Mouse (Mus musculus): ENCODE data around the gene Dsn1.

- TF ChIP-seq CTCF (IDR thresholded peaks at IDR 0.05; ENCODE audit: insufficient read depth, low read depth, low read length) (no peak), POLR2A (IDR thresholded peaks at IDR 0.05; ENCODE audit: insufficient read depth, low read depth, low read length) (no peak)
Measured at GRCm38 (mm10) chr2:156974967-156975366, 32.0 kb downstream of the Dsn1 start.

All from olfactory bulb, adult 2 months (tissue).